Mouse (Mus musculus) midbrain, embryonic 15.5 days (tissue): Measurements from ENCODE around the gene Stard9. TPM values are rescaled to one million over a fixed set of nuclear protein-coding genes. Genes with fewer than 3 reads are reported as not detected.

Source experiments
- ATAC-seq: fragments of 200-750 bp; cut with Nextera tagmentation; replicated peaks from 2 replicates; pipeline ENCODE4 v1.8.0; 2017; ENCODE audit warnings: moderate TSS enrichment
- H3K27ac ChIP-seq: fragments of 300-500 bp; sonication (generic); 2 replicates; pipeline ENCODE4 v1.5.1; 2015; ENCODE audit warnings: mild to moderate bottlenecking, inconsistent platforms
- H3K27me3 ChIP-seq: fragments of 300-500 bp; sonication (generic); replicated peaks from 2 replicates; pipeline ENCODE4 v1.6.1; 2015; ENCODE audit warnings: inconsistent platforms
- H3K36me3 ChIP-seq: fragments of 300-500 bp; sonication (generic); replicated peaks from 2 replicates; pipeline ENCODE4 v1.6.1; 2015; ENCODE audit warnings: inconsistent platforms
- H3K4me1 ChIP-seq: fragments of 300-500 bp; sonication (generic); 2 replicates; pipeline ENCODE4 v1.6.1; 2015; ENCODE audit warnings: inconsistent platforms
- H3K4me2 ChIP-seq: fragments of 300-500 bp; sonication (generic); 2 replicates; pipeline ENCODE4 v1.6.1; 2015; ENCODE audit warnings: inconsistent platforms, mild to moderate bottlenecking, moderate library complexity
- H3K4me3 ChIP-seq: fragments of 300-500 bp; sonication (generic); 2 replicates; pipeline ENCODE4 v1.5.1; 2015; ENCODE audit warnings: mild to moderate bottlenecking, inconsistent platforms
- H3K9ac ChIP-seq: fragments of 300-500 bp; sonication (generic); 2 replicates; pipeline ENCODE4 v1.6.1; 2015; ENCODE audit warnings: mild to moderate bottlenecking, inconsistent platforms
- H3K9me3 ChIP-seq: fragments of 300-500 bp; sonication (generic); 2 replicates; pipeline ENCODE4 v1.6.1; 2016; ENCODE audit warnings: inconsistent platforms
- WGBS: fragments of 180-500 bp; shearing (Covaris S2); methylation state at CpG from one replicate; pipeline ENCODE4 v1.1.7; 2015; ENCODE audit warnings: mixed read lengths; 5-methylcytosine and 5-hydroxymethylcytosine counted together
- polyA plus RNA-seq: library from polyadenylated mRNA; unstranded; fragments of >200 nt; fragmentation: Nextera tagmentation; extraction: Ambion mirVana; gene quantifications from 2 replicates; pipeline ENCODE4 v1.2.1, GENCODE M21; 2015

Stard9 gene
- polyA plus RNA-seq, 1 experiment from 2014 or later, result 5.1 TPM

- Histone ChIP-seq H3K36me3 (peaks cover 12% of the 10 kb centered on the region; the same call in 1 of the 2 replicates), H3K4me1 (no peaks in the 10 kb centered on the region), H3K9me3 (no peaks in the 10 kb centered on the region), H3K27me3 (no peaks in the 10 kb centered on the region), H3K27ac (no peak overlapping the region), H3K9ac (no peak overlapping the region), H3K4me2 (no peak overlapping the region), H3K4me3 (no peak overlapping the region)
- whole genome bisulfite sequencing, result 93% methylated on average over 3 of the region's 3 CpGs
- no peak for ATAC-seq
Observed at GRCm38 (mm10) chr2:120710948-120711347, 82.0 kb downstream of the Stard9 start.

GRCm38 (mm10) chr2:120713441-120713840 lies 84.5 kb downstream of the Stard9 start:
- Histone ChIP-seq H3K9ac (no peak overlapping the region), H3K27me3 (no peaks in the 10 kb centered on the region), H3K4me3 (no peak overlapping the region), H3K4me2 (no peak overlapping the region), H3K27ac (no peak overlapping the region), H3K9me3 (no peaks in the 10 kb centered on the region), H3K4me1 (no peaks in the 10 kb centered on the region), H3K36me3 (peaks cover 12% of the 10 kb centered on the region; the same call in 1 of the 2 replicates)
- ATAC-seq, result no peak
- 96% methylated on average over 3 of the region's 3 CpGs for WGBS

- Histone ChIP-seq H3K4me1 (no peaks in the 10 kb centered on the region), H3K4me3 (no peak overlapping the region), H3K27me3 (no peaks in the 10 kb centered on the region), H3K4me2 (no peak overlapping the region), H3K27ac (no peak overlapping the region), H3K9ac (no peak overlapping the region), H3K9me3 (no peaks in the 10 kb centered on the region), H3K36me3 (peaks cover 51% of the 10 kb centered on the region)
- WGBS, result 96% methylated on average over 8 of the region's 8 CpGs
- no peak for ATAC-seq
Observed at GRCm38 (mm10) chr2:120718496-120718895, 89.6 kb downstream of the Stard9 start.

- no peak for ATAC-seq
- H3K4me3 ChIP-seq, result no peak overlapping the region
- H3K4me1 ChIP-seq, result no peaks in the 10 kb centered on the region
- no peak overlapping the region for H3K27ac ChIP-seq
- H3K36me3 ChIP-seq, result peaks cover 58% of the 10 kb centered on the region
- H3K9me3 ChIP-seq, result no peaks in the 10 kb centered on the region
- no peak overlapping the region for H3K9ac ChIP-seq
- no peaks in the 10 kb centered on the region for H3K27me3 ChIP-seq
- WGBS, result 95% methylated on average over 6 of the region's 6 CpGs
- H3K4me2 ChIP-seq, result no peak overlapping the region
Observed at GRCm38 (mm10) chr2:120720821-120721220, 91.9 kb downstream of the Stard9 start.

- no peaks in the 10 kb centered on the region for H3K9me3 ChIP-seq
- WGBS, result 93% methylated on average over 2 of the region's 2 CpGs
- no peak overlapping the region for H3K4me2 ChIP-seq
- H3K4me3 ChIP-seq, result no peak overlapping the region
- peaks cover 64% of the 10 kb centered on the region for H3K36me3 ChIP-seq
- no peak overlapping the region for H3K9ac ChIP-seq
- H3K27me3 ChIP-seq, result no peaks in the 10 kb centered on the region
- no peak overlapping the region for H3K27ac ChIP-seq
- H3K4me1 ChIP-seq, result no peaks in the 10 kb centered on the region
- ATAC-seq, result no peak
Observed at GRCm38 (mm10) chr2:120721911-120722310, 93.0 kb downstream of the Stard9 start.

GRCm38 (mm10) chr2:120722491-120722890 lies 93.6 kb downstream of the Stard9 start:
- no peaks in the 10 kb centered on the region for H3K4me1 ChIP-seq
- 73% methylated on average over 8 of the region's 8 CpGs for WGBS
- no peak for ATAC-seq

GRCm38 (mm10) chr2:120723621-120724020 lies 94.7 kb downstream of the Stard9 start:
- H3K4me1 ChIP-seq, result peaks cover 6% of the 10 kb centered on the region
- ATAC-seq, result no peak
- no peaks in the 10 kb centered on the region for H3K27me3 ChIP-seq
- H3K9ac ChIP-seq, result no peak overlapping the region
- no peak overlapping the region for H3K4me3 ChIP-seq
- peaks cover 68% of the 10 kb centered on the region for H3K36me3 ChIP-seq
- H3K4me2 ChIP-seq, result no peak overlapping the region
- WGBS, result 77% methylated on average over 4 of the region's 4 CpGs
- H3K9me3 ChIP-seq, result no peaks in the 10 kb centered on the region
- H3K27ac ChIP-seq, result no peak overlapping the region

More at GRCm38 (mm10) chr2:120722491-120722890, 93.6 kb downstream of the Stard9 start:
- Histone ChIP-seq H3K27ac (no peak overlapping the region), H3K4me2 (no peak overlapping the region), H3K4me3 (no peak overlapping the region), H3K36me3 (peaks cover 66% of the 10 kb centered on the region), H3K27me3 (no peaks in the 10 kb centered on the region), H3K9ac (no peak overlapping the region), H3K9me3 (no peaks in the 10 kb centered on the region)

GRCm38 (mm10) chr2:120724176-120724575 lies 95.3 kb downstream of the Stard9 start:
- WGBS, result 84% methylated on average over 6 of the region's 6 CpGs
- no peak for ATAC-seq
- Histone ChIP-seq H3K4me1 (peaks cover 12% of the 10 kb centered on the region), H3K4me3 (no peak overlapping the region), H3K36me3 (peaks cover 63% of the 10 kb centered on the region), H3K27me3 (no peaks in the 10 kb centered on the region), H3K9ac (no peak overlapping the region), H3K4me2 (no peak overlapping the region), H3K27ac (no peak overlapping the region), H3K9me3 (no peaks in the 10 kb centered on the region)

- no peaks in the 10 kb centered on the region for H3K9me3 ChIP-seq
- peak overlapping the region; percentile 91 for H3K9ac ChIP-seq
- peak overlapping the region; percentile 79 for H3K4me2 ChIP-seq
- no peak for ATAC-seq
- H3K4me3 ChIP-seq, result peak overlapping the region; percentile 90
- peaks cover 32% of the 10 kb centered on the region for H3K4me1 ChIP-seq
- 9% methylated on average over 23 of the region's 23 CpGs for WGBS
- peak overlapping the region; percentile 95; the same call in 1 of the 2 replicates for H3K27ac ChIP-seq
- peaks cover 20% of the 10 kb centered on the region; the same call in 1 of the 2 replicates for H3K36me3 ChIP-seq
- no peaks in the 10 kb centered on the region for H3K27me3 ChIP-seq
Observed at GRCm38 (mm10) chr2:120729775-120730585, 101.1 kb downstream of the Stard9 start.

GRCm38 (mm10) chr2:120730639-120731166 lies 101.8 kb downstream of the Stard9 start:
- under 1% methylated on average over 50 of the region's 50 CpGs for WGBS
- Histone ChIP-seq H3K9me3 (no peaks in the 10 kb centered on the region), H3K9ac (peak overlapping the region; percentile 91), H3K27me3 (no peaks in the 10 kb centered on the region), H3K4me1 (peaks cover 32% of the 10 kb centered on the region), H3K36me3 (peaks cover 12% of the 10 kb centered on the region; the same call in 1 of the 2 replicates), H3K4me3 (peak overlapping the region; percentile 90), H3K4me2 (peak overlapping the region; percentile 79), H3K27ac (peak overlapping the region; percentile 95)
- peak; percentile 54 for ATAC-seq

GRCm38 (mm10) chr2:120731167-120731862 lies 102.4 kb downstream of the Stard9 start:
- H3K9ac ChIP-seq, result peak overlapping the region; percentile 91
- peak overlapping the region; percentile 90 for H3K4me3 ChIP-seq
- peak overlapping the region; percentile 79 for H3K4me2 ChIP-seq
- peaks cover 11% of the 10 kb centered on the region; the same call in 1 of the 2 replicates for H3K36me3 ChIP-seq
- H3K27ac ChIP-seq, result peak overlapping the region; percentile 95
- WGBS, result 0% methylated on average over 61 of the region's 61 CpGs
- peaks cover 32% of the 10 kb centered on the region for H3K4me1 ChIP-seq
- peak; percentile 99 for ATAC-seq
- H3K27me3 ChIP-seq, result no peaks in the 10 kb centered on the region
- H3K9me3 ChIP-seq, result no peaks in the 10 kb centered on the region

- Histone ChIP-seq H3K4me2 (peak overlapping the region; percentile 79), H3K4me3 (peak overlapping the region; percentile 90), H3K4me1 (peaks cover 32% of the 10 kb centered on the region), H3K27me3 (no peaks in the 10 kb centered on the region), H3K36me3 (peaks cover 6% of the 10 kb centered on the region; the same call in 1 of the 2 replicates), H3K9me3 (no peaks in the 10 kb centered on the region), H3K27ac (peak overlapping the region; percentile 95), H3K9ac (peak overlapping the region; percentile 91; the same call in 1 of the 2 replicates)
- WGBS, result 31% methylated on average over 7 of the region's 7 CpGs
- peak; percentile 25; the same call in 1 of the 2 replicates for ATAC-seq
Observed at GRCm38 (mm10) chr2:120731877-120732530, 103.1 kb downstream of the Stard9 start.
